18 mouse cellular contexts compared by ENCODE assay signal in genomic region chr10:128916665-128917064, GRCm38 (mm10). TPM values are rescaled to one million over a fixed set of nuclear protein-coding genes. Genes with fewer than 3 reads are reported as not detected.
DNase-seq lines count a peak whose midpoint lies in the region; TF ChIP-seq lines count a peak whose summit lies in the region.
"Had no signal": no experiment of that assay in that cellular context is flagged by ENCODE, and none has a peak within 500 bp of the region (broad histone marks: within the 10 kb centered on the region; RNA-seq: fewer than 3 reads in every experiment).

No protein-coding gene starts in this region.

- peaks cover 69% of the 10 kb centered on the region for H3K36me3 ChIP-seq in C2C12 (ENCODE audit: control insufficient read depth, insufficient read depth)
- peaks cover 53% of the 10 kb centered on the region for H3K36me3 ChIP-seq in myocyte (ENCODE audit: control insufficient read depth, insufficient read depth)

- H3K4me3 ChIP-seq in C2C12 (ENCODE audit: insufficient read depth, poor library complexity, severe bottlenecking), result no peak overlapping the region
- H3K4me3 ChIP-seq in myocyte, result no peak overlapping the region
- H3K4me3 ChIP-seq: embryonic facial prominence, embryonic 10.5 days; embryonic facial prominence, embryonic 12.5 days; erythroblast, embryonic 14.5 days; forebrain, embryonic 10.5 days; forebrain, embryonic 12.5 days had no signal

- DNase-seq in cerebellum, adult 9-10 months, result peak; percentile 47
- no peak for DNase-seq in cerebellum, adult 18-20 months
- no peak for DNase-seq in adipocyte (ENCODE audit: low spot score)
- DNase-seq: adrenal gland, adult 8-10 months; adrenal gland, postnatal 14 days; adrenal gland, postnatal 36 days; B cell, adult 2 months; cerebellum, adult 11-12 months; cerebellum, adult 8-10 months; cerebellum, postnatal 10 days; cerebellum, postnatal 25 days had no signal

- H3K79me2 ChIP-seq in C2C12 (ENCODE audit: control insufficient read depth, insufficient read depth), result peaks cover 60% of the 10 kb centered on the region
- peaks cover 40% of the 10 kb centered on the region for H3K79me2 ChIP-seq in myocyte (ENCODE audit: control insufficient read depth, insufficient read depth)

- peak overlapping the region; percentile 92 for H3K4me2 ChIP-seq in myocyte (ENCODE audit: low read depth)
- H3K4me2 ChIP-seq: embryonic facial prominence, embryonic 12.5 days; forebrain, embryonic 12.5 days had no signal

- no peak for TF ChIP-seq CTCF in C2C12 (IDR thresholded peaks at IDR 0.05; ENCODE audit: control insufficient read depth, insufficient read depth, insufficient read length)

- peak; percentile 47 for TF ChIP-seq POLR2A in myocyte (IDR thresholded peaks at IDR 0.05; ENCODE audit: insufficient read length, low read depth)

- H3K27me3 ChIP-seq in C2C12 (ENCODE audit: control insufficient read depth, insufficient read depth, insufficient read length), result no peaks in the 10 kb centered on the region
- H3K27me3 ChIP-seq in myocyte (ENCODE audit: control insufficient read depth, insufficient read depth, insufficient read length), result no peaks in the 10 kb centered on the region
- H3K27me3 ChIP-seq: embryonic facial prominence, embryonic 12.5 days; forebrain, embryonic 12.5 days had no signal

- peaks cover 39% of the 10 kb centered on the region for H3K79me3 ChIP-seq in C2C12 (ENCODE audit: low read depth)

- peak overlapping the region; percentile 13 for H3ac ChIP-seq in C2C12 (ENCODE audit: control insufficient read depth, insufficient read length, low read depth)
- no peak overlapping the region for H3ac ChIP-seq in myocyte (ENCODE audit: control insufficient read depth, insufficient read length)

TF ChIP-seq in C2C12, 6 proteins besides CTCF, POLR2A, EP300 and RAD21:
- TF ChIP-seq MAX (IDR thresholded peaks at IDR 0.05) (no peak), CEBPB (IDR thresholded peaks at IDR 0.05; ENCODE audit: low read depth) (no peak), USF1 (IDR thresholded peaks at IDR 0.05; ENCODE audit: low read depth) (no peak), MYOD1 (IDR thresholded peaks at IDR 0.05; ENCODE audit: control insufficient read depth, insufficient read length, low read depth) (no peak), FOSL1 (IDR thresholded peaks at IDR 0.05; ENCODE audit: insufficient read depth, low read length, poor library complexity, severe bottlenecking) (no peak), MYOG (IDR thresholded peaks at IDR 0.05; ENCODE audit: control insufficient read depth, extremely low read depth, insufficient read length) (no peak)

TF ChIP-seq in myocyte, 11 proteins besides CTCF, POLR2A, EP300 and RAD21:
- TF ChIP-seq MYOG (IDR thresholded peaks at IDR 0.05; ENCODE audit: control insufficient read depth in 1 of 3, insufficient read depth in 1 of 3, insufficient read length in 2 of 3, low read depth in 2 of 3) (no peak), POLR2AphosphoS2 (IDR thresholded peaks at IDR 0.05; ENCODE audit: insufficient read length, low read depth) (peak; percentile 91)
TF ChIP-seq in myocyte: peak in this region for 1.

RNA-seq across cellular contexts. Expression of gene Rdh5, which starts 6.0 kb away (rescaled TPM):
- polyA plus RNA-seq in C2C12 (2012; fragmentation: generic; extraction: Trizol) (12.6 TPM), myocyte (2012; fragmentation: generic; extraction: Trizol) (63.3 TPM)

RNA-seq across cellular contexts. Expression of gene Bloc1s1, which starts 7.2 kb away (rescaled TPM):
- polyA plus RNA-seq in C2C12 (2012; fragmentation: generic; extraction: Trizol) (204 TPM), myocyte (2012; fragmentation: generic; extraction: Trizol) (238 TPM)

RNA-seq across cellular contexts. Expression of gene Cd63, which starts 15.9 kb away (rescaled TPM):
- polyA plus RNA-seq in C2C12 (2012; fragmentation: generic; extraction: Trizol) (2,043 TPM), myocyte (2012; fragmentation: generic; extraction: Trizol) (2,403 TPM)

RNA-seq across cellular contexts. Expression of gene Itga7, which starts 17.0 kb away (rescaled TPM):
- polyA plus RNA-seq in C2C12 (2012; fragmentation: generic; extraction: Trizol) (100 TPM), myocyte (2012; fragmentation: generic; extraction: Trizol) (635 TPM)
- polyA plus RNA-seq: erythroblast, embryonic 14.5 days had no signal

RNA-seq across cellular contexts. Expression of gene Gdf11, which starts 25.1 kb away (rescaled TPM):
- polyA plus RNA-seq in C2C12 (2012; fragmentation: generic; extraction: Trizol) (17.0 TPM), myocyte (2012; fragmentation: generic; extraction: Trizol) (17.9 TPM)
- polyA plus RNA-seq: erythroblast, embryonic 14.5 days had no signal
